Mouse (Mus musculus): ENCODE data around the gene Ubac2. TPM values are rescaled to one million over a fixed set of nuclear protein-coding genes. Genes with fewer than 3 reads are reported as not detected.

Gene Ubac2
- polyA plus RNA-seq, 1 experiment from 2014 or later: 67.4 TPM

- no peaks in the 10 kb centered on the region for H3K9me3 ChIP-seq
- H3K4me3 ChIP-seq (replicated peaks): no peak overlapping the region
- no peak for ATAC-seq (ENCODE audit: low FRiP score)
- no peak overlapping the region for H3K9ac ChIP-seq
- whole genome bisulfite sequencing: 73% methylated on average over 6 of the region's 6 CpGs
- H3K27me3 ChIP-seq: no peaks in the 10 kb centered on the region
- no peaks in the 10 kb centered on the region for H3K4me1 ChIP-seq
- no peak overlapping the region for H3K4me2 ChIP-seq
- no peak overlapping the region for H3K27ac ChIP-seq
- H3K36me3 ChIP-seq (replicated peaks): no peaks in the 10 kb centered on the region
These were observed 18.0 kb downstream of the Ubac2 start for GRCm38 (mm10) chr14:121896126-121897090.

DNA sequence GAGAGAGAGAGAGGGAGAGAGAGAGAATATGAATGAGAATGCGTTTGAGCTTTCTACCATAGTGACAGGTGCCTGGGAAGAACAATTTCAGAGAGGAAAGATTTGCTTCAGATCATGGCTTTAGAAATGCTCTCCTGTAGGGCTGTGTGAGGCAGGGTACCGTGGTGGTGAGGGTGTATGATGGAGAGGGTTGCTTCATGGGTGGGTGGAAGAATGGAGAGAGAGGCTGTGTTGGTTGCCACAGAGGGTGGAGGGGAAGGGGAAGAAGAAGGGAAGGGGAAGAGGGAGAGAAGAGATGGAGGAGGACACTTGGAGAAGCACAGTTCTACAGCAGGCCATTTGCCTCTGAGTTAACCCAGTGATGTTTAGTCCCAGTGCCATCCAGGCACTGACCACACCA lies 19.4 kb downstream of the Ubac2 start:
- H3K4me3 ChIP-seq (replicated peaks): no peak overlapping the region
- H3K27ac ChIP-seq: no peak overlapping the region
- H3K4me2 ChIP-seq: no peak overlapping the region
- no peaks in the 10 kb centered on the region for H3K9me3 ChIP-seq
- H3K36me3 ChIP-seq (replicated peaks): no peaks in the 10 kb centered on the region
- H3K4me1 ChIP-seq: no peaks in the 10 kb centered on the region
- no peak for ATAC-seq (ENCODE audit: low FRiP score)
- 80% methylated on average over 2 of the region's 2 CpGs for WGBS
- no peaks in the 10 kb centered on the region for H3K27me3 ChIP-seq
- H3K9ac ChIP-seq: 0 out of 2 replicates have a peak overlapping the region, but pooled peaks have one; percentile 4

- no peak for ATAC-seq (ENCODE audit: low FRiP score)
- Histone ChIP-seq H3K27me3 (no peaks in the 10 kb centered on the region), H3K4me1 (no peaks in the 10 kb centered on the region), H3K9me3 (no peaks in the 10 kb centered on the region), H3K36me3 (replicated peaks) (no peaks in the 10 kb centered on the region), H3K27ac (no peak overlapping the region), H3K4me2 (no peak overlapping the region), H3K9ac (no peak overlapping the region), H3K4me3 (replicated peaks) (no peak overlapping the region)
- WGBS: 89% methylated on average over 11 of the region's 11 CpGs
These were observed 20.1 kb downstream of the Ubac2 start for GRCm38 (mm10) chr14:121898509-121898908.

- no peak overlapping the region for H3K4me2 ChIP-seq
- no peaks in the 10 kb centered on the region for H3K36me3 ChIP-seq (replicated peaks)
- no peaks in the 10 kb centered on the region for H3K27me3 ChIP-seq
- no peak overlapping the region for H3K27ac ChIP-seq
- H3K4me3 ChIP-seq (replicated peaks): no peak overlapping the region
- WGBS: 87% methylated on average over 3 of the region's 3 CpGs
- ATAC-seq (ENCODE audit: low FRiP score): no peak
- H3K9me3 ChIP-seq: no peaks in the 10 kb centered on the region
- H3K9ac ChIP-seq: 0 out of 2 replicates have a peak overlapping the region, but pooled peaks have one; percentile 12
- H3K4me1 ChIP-seq: no peaks in the 10 kb centered on the region
These were observed 20.7 kb downstream of the Ubac2 start for GRCm38 (mm10) chr14:121899071-121899470.

GRCm38 (mm10) chr14:121901511-121901910 lies 23.1 kb downstream of the Ubac2 start:
- no peak for ATAC-seq (ENCODE audit: low FRiP score)
- Histone ChIP-seq H3K9me3 (no peaks in the 10 kb centered on the region), H3K9ac (no peak overlapping the region), H3K27ac (no peak overlapping the region), H3K27me3 (no peaks in the 10 kb centered on the region), H3K4me2 (no peak overlapping the region), H3K4me3 (replicated peaks) (no peak overlapping the region), H3K4me1 (no peaks in the 10 kb centered on the region), H3K36me3 (replicated peaks) (peaks cover 12% of the 10 kb centered on the region)
- 95% methylated on average over 6 of the region's 6 CpGs for WGBS

DNA sequence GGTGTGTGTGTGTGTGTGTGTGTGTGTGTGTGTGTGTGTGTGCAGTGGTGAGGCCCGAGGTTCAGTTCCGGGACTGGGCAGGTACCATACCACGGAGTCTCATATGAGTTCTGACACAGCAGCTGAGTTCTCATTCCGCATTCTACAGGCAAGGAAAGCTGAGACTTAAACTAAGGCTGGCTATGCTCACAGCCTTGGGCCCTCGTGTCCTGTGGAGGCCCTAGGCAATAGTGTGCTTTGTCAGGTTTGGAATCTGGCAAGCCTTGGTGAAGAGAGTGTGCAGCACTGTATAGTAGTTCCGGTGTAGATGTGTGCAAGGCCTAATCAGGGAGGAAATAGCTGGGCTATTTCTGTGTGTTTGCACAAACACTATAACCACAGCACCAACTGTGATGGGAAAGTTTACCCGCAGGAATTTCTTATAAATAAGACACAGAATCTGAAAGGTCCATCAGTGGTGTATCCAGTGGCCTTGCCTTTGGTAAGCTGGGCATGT lies 25.0 kb downstream of the Ubac2 start:
- WGBS: 95% methylated on average over 7 of the region's 7 CpGs
- no peak overlapping the region for H3K27ac ChIP-seq
- ATAC-seq (ENCODE audit: low FRiP score): no peak

GRCm38 (mm10) chr14:121904754-121905153 lies 26.3 kb downstream of the Ubac2 start:
- no peak for ATAC-seq (ENCODE audit: low FRiP score)
- 75% methylated on average over 3 of the region's 3 CpGs for WGBS
- Histone ChIP-seq H3K9me3 (no peaks in the 10 kb centered on the region), H3K9ac (no peak overlapping the region), H3K4me1 (no peaks in the 10 kb centered on the region), H3K27me3 (no peaks in the 10 kb centered on the region), H3K27ac (no peak overlapping the region), H3K4me2 (no peak overlapping the region), H3K4me3 (replicated peaks) (no peak overlapping the region), H3K36me3 (replicated peaks) (peaks cover 31% of the 10 kb centered on the region)

More for the DNA sequence above, 25.0 kb downstream of the Ubac2 start:
- H3K4me3 ChIP-seq (replicated peaks): no peak overlapping the region
- H3K9me3 ChIP-seq: no peaks in the 10 kb centered on the region
- peaks cover 21% of the 10 kb centered on the region for H3K36me3 ChIP-seq (replicated peaks)
- H3K4me1 ChIP-seq: no peaks in the 10 kb centered on the region
- H3K4me2 ChIP-seq: no peak overlapping the region
- no peaks in the 10 kb centered on the region for H3K27me3 ChIP-seq
- no peak overlapping the region for H3K9ac ChIP-seq

DNA sequence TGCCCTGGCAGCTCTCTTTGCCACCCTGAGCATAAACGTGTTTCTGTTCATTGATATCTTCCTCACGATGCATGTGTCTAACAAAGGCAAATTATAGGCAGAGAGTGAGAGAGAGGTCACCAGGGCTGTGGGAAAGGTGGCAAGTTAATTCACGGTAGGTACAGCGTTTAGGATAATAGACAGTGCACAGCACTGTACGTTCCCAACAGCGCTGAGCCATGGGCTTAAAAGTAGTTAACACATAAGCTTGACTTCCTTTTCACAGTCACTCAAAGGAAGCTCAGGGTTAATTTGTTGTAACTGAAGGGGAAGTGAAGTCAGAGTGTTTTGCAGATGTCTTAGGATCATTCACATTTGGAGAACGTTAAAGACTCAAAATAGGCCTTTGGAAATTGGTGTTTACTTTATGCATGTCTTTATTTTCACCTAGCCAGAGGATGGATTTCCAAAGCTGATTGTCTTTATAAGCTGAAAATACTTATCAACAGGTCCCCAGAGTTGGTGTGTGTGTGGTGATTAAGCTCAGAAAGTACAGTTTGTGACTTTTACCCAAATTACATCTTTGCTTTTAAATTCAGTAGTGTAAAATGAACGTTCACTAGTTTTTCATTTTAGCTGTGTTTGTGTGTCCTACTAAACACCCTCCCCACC lies 28.0 kb downstream of the Ubac2 start:
- Histone ChIP-seq H3K27me3 (no peaks in the 10 kb centered on the region), H3K4me2 (no peak overlapping the region), H3K36me3 (replicated peaks) (peaks cover 44% of the 10 kb centered on the region), H3K4me1 (no peaks in the 10 kb centered on the region), H3K27ac (no peak overlapping the region), H3K9ac (no peak overlapping the region), H3K4me3 (replicated peaks) (no peak overlapping the region), H3K9me3 (no peaks in the 10 kb centered on the region)
- no peak for ATAC-seq (ENCODE audit: low FRiP score)
- 91% methylated on average over 8 of the region's 8 CpGs for WGBS

GRCm38 (mm10) chr14:121906992-121907681 lies 28.7 kb downstream of the Ubac2 start:
- 92% methylated on average over 11 of the region's 11 CpGs for WGBS
- H3K36me3 ChIP-seq (replicated peaks): peaks cover 51% of the 10 kb centered on the region
- H3K27ac ChIP-seq: no peak overlapping the region
- H3K27me3 ChIP-seq: no peaks in the 10 kb centered on the region
- no peaks in the 10 kb centered on the region for H3K9me3 ChIP-seq
- no peak overlapping the region for H3K4me3 ChIP-seq (replicated peaks)
- no peak overlapping the region for H3K9ac ChIP-seq
- ATAC-seq (ENCODE audit: low FRiP score): no peak
- no peaks in the 10 kb centered on the region for H3K4me1 ChIP-seq
- H3K4me2 ChIP-seq: no peak overlapping the region

GRCm38 (mm10) chr14:121909868-121910267 lies 31.4 kb downstream of the Ubac2 start:
- Histone ChIP-seq H3K4me2 (no peak overlapping the region), H3K36me3 (replicated peaks) (peaks cover 53% of the 10 kb centered on the region), H3K9ac (no peak overlapping the region), H3K4me1 (no peaks in the 10 kb centered on the region), H3K27ac (no peak overlapping the region), H3K27me3 (no peaks in the 10 kb centered on the region), H3K4me3 (replicated peaks) (no peak overlapping the region), H3K9me3 (no peaks in the 10 kb centered on the region)
- ATAC-seq (ENCODE audit: low FRiP score): no peak
- 96% methylated on average over 6 of the region's 6 CpGs for WGBS

DNA sequence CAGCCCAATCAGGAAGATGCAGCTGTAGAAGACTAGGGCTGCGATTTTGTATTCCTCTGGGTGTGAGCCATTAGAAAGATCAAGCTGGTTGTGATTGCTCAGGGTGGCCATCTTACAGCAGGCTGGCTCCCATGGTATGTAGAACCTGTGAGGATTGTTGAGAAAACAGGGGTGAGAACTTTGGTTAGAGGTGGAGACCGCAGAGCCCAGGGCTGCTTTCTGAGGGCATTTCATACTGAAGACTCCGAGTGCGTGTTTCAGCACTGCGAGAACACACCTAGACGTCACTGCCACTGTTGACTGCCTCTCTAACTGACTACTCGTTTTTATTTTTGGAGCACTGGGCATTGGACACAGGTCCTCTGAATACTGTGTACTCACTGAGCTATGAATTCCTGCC lies 34.1 kb downstream of the Ubac2 start:
- 95% methylated on average over 7 of the region's 7 CpGs for WGBS
- H3K36me3 ChIP-seq (replicated peaks): peaks cover 51% of the 10 kb centered on the region
- no peak for ATAC-seq (ENCODE audit: low FRiP score)

GRCm38 (mm10) chr14:121915143-121915542 lies 36.7 kb downstream of the Ubac2 start:
- Histone ChIP-seq H3K9me3 (no peaks in the 10 kb centered on the region), H3K36me3 (replicated peaks) (peaks cover 33% of the 10 kb centered on the region), H3K4me2 (no peak overlapping the region), H3K4me3 (replicated peaks) (no peak overlapping the region), H3K27me3 (no peaks in the 10 kb centered on the region), H3K4me1 (no peaks in the 10 kb centered on the region), H3K9ac (no peak overlapping the region), H3K27ac (no peak overlapping the region)
- no peak for ATAC-seq (ENCODE audit: low FRiP score)
- WGBS: 88% methylated on average over 5 of the region's 5 CpGs

More for the DNA sequence above, 34.1 kb downstream of the Ubac2 start:
- Histone ChIP-seq H3K4me1 (no peaks in the 10 kb centered on the region), H3K9ac (no peak overlapping the region), H3K4me3 (replicated peaks) (no peak overlapping the region), H3K27ac (no peak overlapping the region), H3K4me2 (no peak overlapping the region), H3K27me3 (no peaks in the 10 kb centered on the region), H3K9me3 (no peaks in the 10 kb centered on the region)
